Mouse (Mus musculus): ENCODE measurements around the gene Hist2h2be. TPM values are rescaled to one million over a fixed set of nuclear protein-coding genes. Genes with fewer than 3 reads are reported as not detected.
"Not testable (repeated sequence)": the region's sequence is repeated elsewhere in the genome, so short reads cannot be mapped to it uniquely, and the experiment has no call there.

Hist2h2be gene
- polyA plus RNA-seq (2015; fragmentation: Nextera tagmentation; extraction: Ambion mirVana), result 9.8 and 13.5 TPM in 2 replicates

- WGBS, result under 1% methylated on average over 43 of the region's 43 CpGs
These were observed at the start of gene Hist2h2be, which contains the start of gene Hist2h2ac for GRCm38 (mm10) chr3:96220765-96221639. Gene Hist2h2be (plus strand): TSS chr3:96221119. Gene Hist2h2ac (minus strand): TSS chr3:96220880.

DNA sequence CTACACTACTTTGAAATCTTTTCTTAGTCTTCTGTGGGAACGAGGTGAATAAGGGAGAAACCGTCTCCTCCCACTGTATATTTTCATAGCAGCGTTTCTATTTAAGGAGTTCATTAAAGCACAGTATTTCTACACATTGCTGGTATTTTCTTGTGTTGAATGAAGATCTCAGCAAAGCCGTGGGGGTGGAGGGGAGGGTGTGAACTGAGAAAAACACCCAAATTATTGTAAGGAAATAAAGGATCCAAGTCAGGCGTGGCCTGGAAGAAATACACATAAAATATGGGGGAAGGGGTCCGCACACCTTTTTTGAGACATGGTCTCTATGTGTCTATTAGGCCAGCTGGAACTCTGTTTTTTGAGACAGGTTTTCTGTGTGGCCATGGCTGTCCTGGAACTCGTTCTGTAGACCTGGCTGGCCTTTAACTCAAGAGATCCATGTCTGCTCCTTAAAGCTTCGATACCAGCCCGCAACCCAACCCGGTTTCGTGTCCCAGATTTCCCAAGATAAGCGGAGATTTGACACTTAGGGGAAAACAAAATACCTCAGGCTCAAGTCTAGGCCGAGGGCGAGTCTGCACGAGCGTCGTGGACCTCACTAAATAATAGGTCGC, 49.2 kb upstream of the Hist2h2be start:
- Histone ChIP-seq H3K27me3 (no peaks in the 10 kb centered on the region), H3K4me2 (replicated peaks) (peak overlapping the region; percentile 63), H3K9ac (peak overlapping the region; percentile 78), H3K27ac (replicated peaks) (peak overlapping the region; percentile 99), H3K4me1 (peaks cover 34% of the 10 kb centered on the region), H3K4me3 (replicated peaks) (peak overlapping the region; percentile 93), H3K36me3 (peaks cover 39% of the 10 kb centered on the region), H3K9me3 (replicated peaks) (no peaks in the 10 kb centered on the region)
- no peak for ATAC-seq (ENCODE audit: insufficient number of reproducible peaks, low FRiP score, low TSS enrichment, low read depth)
- WGBS, result 16% methylated on average over 18 of the region's 18 CpGs

More at GRCm38 (mm10) chr3:96220765-96221639, at the start of gene Hist2h2be, which contains the start of gene Hist2h2ac:
- Histone ChIP-seq H3K36me3 (no peaks in the 10 kb centered on the region), H3K4me2 (replicated peaks) (peak within 1 kb of the TSS; percentile 69), H3K9me3 (replicated peaks) (no peaks in the 10 kb centered on the region), H3K4me1 (peaks cover 31% of the 10 kb centered on the region), H3K9ac (peak within 1 kb of the TSS; percentile 76), H3K27ac (replicated peaks) (peak within 1 kb of the TSS; percentile 100), H3K4me3 (replicated peaks) (peak within 1 kb of the TSS; percentile 65), H3K27me3 (no peaks in the 10 kb centered on the region)
- peak; percentile 88 for ATAC-seq (ENCODE audit: insufficient number of reproducible peaks, low FRiP score, low TSS enrichment, low read depth)

DNA sequence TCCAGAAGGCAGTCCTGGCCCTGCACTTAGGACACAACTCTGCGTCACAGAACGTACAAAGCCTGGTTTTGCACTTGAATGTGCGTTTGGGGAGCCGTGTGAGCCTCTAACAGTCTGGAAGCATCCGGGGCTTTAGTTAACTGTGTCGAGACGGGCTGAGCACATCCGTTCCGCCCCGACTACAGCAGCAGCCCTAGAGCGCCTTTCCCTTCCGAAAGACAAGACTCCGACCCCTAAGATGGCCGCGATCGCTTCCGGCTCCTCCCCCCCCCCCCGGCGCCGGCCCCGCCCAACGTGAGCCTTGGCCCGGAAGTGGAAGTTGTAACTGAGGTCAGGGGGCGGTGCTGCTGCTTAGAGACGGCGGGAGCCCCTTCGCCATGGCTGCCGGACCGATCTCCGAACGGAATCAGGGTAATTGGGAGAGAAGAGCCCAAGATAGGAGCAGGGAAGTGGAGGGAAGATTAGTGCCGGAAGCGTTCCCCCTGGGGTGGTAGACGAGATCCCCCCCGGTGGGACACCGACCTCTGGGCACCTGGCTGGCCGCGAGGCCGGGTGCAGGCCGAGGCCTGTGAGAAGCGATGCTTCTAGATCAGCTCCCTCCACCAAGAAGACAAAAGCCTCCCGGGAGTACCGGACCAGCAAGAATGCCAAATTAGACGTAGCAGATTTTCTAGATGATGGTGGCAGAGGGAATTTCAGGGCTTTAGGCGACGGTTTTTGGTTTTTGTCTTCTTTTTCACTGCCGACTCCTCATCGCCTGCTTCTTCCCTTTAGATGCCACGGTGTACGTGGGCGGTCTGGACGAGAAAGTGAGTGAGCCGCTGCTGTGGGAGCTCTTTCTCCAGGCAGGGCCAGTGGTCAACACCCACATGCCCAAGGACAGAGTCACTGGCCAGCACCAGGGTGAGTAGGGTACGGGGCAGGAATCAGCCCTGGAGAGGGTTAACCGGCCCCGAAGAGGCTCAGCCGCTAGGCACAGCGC, 48.4 kb upstream of the Hist2h2be start, which contains the start of gene Sf3b4:
Gene Sf3b4, plus strand, starts transcription at position 136 of the 982 bp plus-strand sequence.
- WGBS, result under 1% methylated on average over 58 of the region's 58 CpGs
- no peaks in the 10 kb centered on the region for H3K9me3 ChIP-seq (replicated peaks)
- H3K4me2 ChIP-seq (replicated peaks), result peak within 1 kb of the TSS; percentile 86
- H3K4me1 ChIP-seq, result peaks cover 34% of the 10 kb centered on the region
- ATAC-seq (ENCODE audit: insufficient number of reproducible peaks, low FRiP score, low TSS enrichment, low read depth), result peak; percentile 91
- peaks cover 43% of the 10 kb centered on the region for H3K36me3 ChIP-seq
- H3K27ac ChIP-seq (replicated peaks), result peak within 1 kb of the TSS; percentile 99
- H3K9ac ChIP-seq, result peak within 1 kb of the TSS; percentile 78
- H3K27me3 ChIP-seq, result no peaks in the 10 kb centered on the region
- H3K4me3 ChIP-seq (replicated peaks), result peak within 1 kb of the TSS; percentile 93

GRCm38 (mm10) chr3:96173185-96173584, 47.7 kb upstream of the Hist2h2be start:
- WGBS, result 27% methylated on average over 7 of the region's 7 CpGs
- peaks cover 34% of the 10 kb centered on the region for H3K4me1 ChIP-seq
- ATAC-seq (ENCODE audit: insufficient number of reproducible peaks, low FRiP score, low TSS enrichment, low read depth), result no peak
- peak overlapping the region; percentile 86 for H3K4me2 ChIP-seq (replicated peaks)
- H3K4me3 ChIP-seq (replicated peaks), result peak overlapping the region; percentile 93
- H3K36me3 ChIP-seq, result peaks cover 49% of the 10 kb centered on the region
- H3K27ac ChIP-seq (replicated peaks), result no peak overlapping the region
- no peaks in the 10 kb centered on the region for H3K27me3 ChIP-seq
- H3K9me3 ChIP-seq (replicated peaks), result no peaks in the 10 kb centered on the region
- peak overlapping the region; percentile 74 for H3K9ac ChIP-seq

DNA sequence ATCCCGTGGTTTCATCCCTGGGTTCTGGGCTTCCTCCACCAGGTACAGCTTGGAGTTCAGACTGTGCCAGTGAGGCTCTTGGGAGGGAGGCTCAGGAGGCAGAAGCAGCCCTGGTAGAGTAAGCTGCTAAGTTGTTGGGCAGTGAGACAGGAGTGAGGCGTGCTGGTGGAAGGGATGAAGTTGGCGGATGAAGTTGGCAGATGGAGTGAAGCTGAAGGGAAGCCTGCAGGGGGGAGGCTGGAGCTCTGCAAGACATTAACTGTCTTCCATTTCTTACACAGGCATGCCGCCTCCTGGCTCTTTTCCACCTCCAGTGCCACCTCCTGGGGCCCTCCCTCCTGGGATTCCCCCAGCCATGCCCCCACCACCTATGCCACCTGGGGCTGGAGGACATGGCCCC, 46.9 kb upstream of the Hist2h2be start:
- H3K9ac ChIP-seq; H3K27ac ChIP-seq (replicated peaks); H3K4me2 ChIP-seq (replicated peaks); ATAC-seq (ENCODE audit: insufficient number of reproducible peaks, low FRiP score, low TSS enrichment, low read depth); H3K27me3 ChIP-seq; H3K9me3 ChIP-seq (replicated peaks): not testable (repeated sequence)
- peaks cover 51% of the 10 kb centered on the region for H3K36me3 ChIP-seq
- peak overlapping the region; percentile 7; the same call in 1 of the 2 replicates for H3K4me3 ChIP-seq (replicated peaks)
- H3K4me1 ChIP-seq, result peaks cover 36% of the 10 kb centered on the region
- WGBS, result 90% methylated on average over 4 of the region's 4 CpGs

GRCm38 (mm10) chr3:96175251-96175650, 45.7 kb upstream of the Hist2h2be start:
- no peaks in the 10 kb centered on the region for H3K9me3 ChIP-seq (replicated peaks)
- WGBS, result 94% methylated on average over 6 of the region's 6 CpGs
- no peak overlapping the region for H3K4me3 ChIP-seq (replicated peaks)
- H3K4me2 ChIP-seq (replicated peaks), result no peak overlapping the region
- peaks cover 40% of the 10 kb centered on the region for H3K4me1 ChIP-seq
- ATAC-seq (ENCODE audit: insufficient number of reproducible peaks, low FRiP score, low TSS enrichment, low read depth), result no peak
- no peaks in the 10 kb centered on the region for H3K27me3 ChIP-seq
- no peak overlapping the region for H3K27ac ChIP-seq (replicated peaks)
- no peak overlapping the region for H3K9ac ChIP-seq
- H3K36me3 ChIP-seq, result peaks cover 42% of the 10 kb centered on the region

- 88% methylated on average over 4 of the region's 4 CpGs for WGBS
- H3K9ac ChIP-seq, result no peak overlapping the region
- no peak overlapping the region for H3K27ac ChIP-seq (replicated peaks)
- no peaks in the 10 kb centered on the region for H3K9me3 ChIP-seq (replicated peaks)
- H3K4me1 ChIP-seq, result peaks cover 43% of the 10 kb centered on the region
- H3K4me3 ChIP-seq (replicated peaks), result no peak overlapping the region
- H3K4me2 ChIP-seq (replicated peaks), result no peak overlapping the region
- no peak for ATAC-seq (ENCODE audit: insufficient number of reproducible peaks, low FRiP score, low TSS enrichment, low read depth)
- H3K36me3 ChIP-seq, result peaks cover 41% of the 10 kb centered on the region
- no peaks in the 10 kb centered on the region for H3K27me3 ChIP-seq
These were observed 42.5 kb upstream of the Hist2h2be start for GRCm38 (mm10) chr3:96178427-96178826.

DNA sequence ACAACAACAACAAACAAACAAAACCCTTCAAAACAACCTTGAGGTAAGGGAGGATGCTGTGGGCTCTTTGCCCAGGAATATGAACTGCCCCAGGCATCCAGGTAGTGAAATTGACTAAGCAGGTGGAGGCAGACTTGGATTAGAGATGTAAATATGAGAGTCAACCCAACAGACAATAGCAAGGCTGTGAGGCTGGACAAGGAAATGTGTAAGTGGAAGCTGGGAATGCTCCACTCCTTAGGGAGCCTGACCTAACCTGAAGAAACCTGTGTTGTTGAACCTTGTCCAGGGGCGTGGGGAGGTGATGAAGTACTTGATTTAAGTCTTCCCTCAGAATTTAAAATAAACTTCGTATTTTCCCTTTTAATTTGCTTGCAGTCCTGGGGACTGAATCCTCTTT, 42.0 kb upstream of the Hist2h2be start:
- Histone ChIP-seq H3K27ac (replicated peaks) (no peak overlapping the region), H3K9ac (no peak overlapping the region), H3K4me2 (replicated peaks) (no peak overlapping the region), H3K36me3 (peaks cover 41% of the 10 kb centered on the region), H3K27me3 (no peaks in the 10 kb centered on the region), H3K4me1 (peaks cover 40% of the 10 kb centered on the region), H3K9me3 (replicated peaks) (no peaks in the 10 kb centered on the region), H3K4me3 (replicated peaks) (no peak overlapping the region)
- ATAC-seq (ENCODE audit: insufficient number of reproducible peaks, low FRiP score, low TSS enrichment, low read depth), result no peak
- WGBS, result 66% methylated on average over 2 of the region's 2 CpGs

- Histone ChIP-seq H3K9me3 (replicated peaks) (no peaks in the 10 kb centered on the region), H3K4me1 (peaks cover 33% of the 10 kb centered on the region), H3K27me3 (no peaks in the 10 kb centered on the region), H3K27ac (replicated peaks) (no peak overlapping the region), H3K9ac (no peak overlapping the region), H3K36me3 (peaks cover 38% of the 10 kb centered on the region), H3K4me3 (replicated peaks) (no peak overlapping the region), H3K4me2 (replicated peaks) (no peak overlapping the region)
- 54% methylated on average over 4 of the region's 4 CpGs for WGBS
- no peak for ATAC-seq (ENCODE audit: insufficient number of reproducible peaks, low FRiP score, low TSS enrichment, low read depth)
These were observed 41.4 kb upstream of the Hist2h2be start for GRCm38 (mm10) chr3:96179531-96179930.

DNA sequence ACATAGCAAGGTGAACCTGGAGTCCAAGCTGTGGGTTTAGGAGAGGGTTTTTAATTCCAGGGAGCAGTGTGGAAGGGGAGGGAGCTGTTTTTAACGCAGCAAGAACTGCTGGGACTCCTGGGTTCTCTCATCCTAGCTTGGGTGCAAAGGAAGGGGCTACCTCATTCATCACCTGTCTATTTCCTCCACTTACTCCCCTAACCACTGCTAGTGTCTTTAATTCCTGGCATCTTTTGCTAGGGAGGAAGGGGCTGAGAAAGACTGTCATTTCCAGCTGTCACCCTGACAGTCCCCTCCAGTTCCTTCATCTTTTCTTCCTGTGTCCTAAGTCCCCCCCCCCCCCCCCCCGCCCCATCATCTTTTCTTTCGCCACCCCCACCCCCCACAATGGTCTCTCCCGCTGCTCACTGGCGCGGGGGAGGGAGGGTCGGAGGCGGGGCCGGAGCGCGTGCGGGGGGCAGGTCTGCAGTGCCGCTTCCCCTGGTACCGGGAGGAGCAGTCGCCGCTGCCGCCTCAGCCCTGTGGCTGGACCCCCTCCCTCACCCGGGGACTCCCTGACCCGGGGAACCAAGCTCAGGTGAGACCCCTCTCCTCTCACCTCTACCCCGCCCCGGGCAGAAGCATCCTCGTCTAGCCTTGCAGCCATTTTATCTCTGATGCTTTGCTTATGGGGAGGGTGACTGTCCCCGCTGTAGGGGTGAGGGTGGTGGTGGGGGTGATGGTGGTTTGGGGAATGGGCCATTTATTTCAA, 40.0 kb upstream of the Hist2h2be start, which contains the start of gene Sv2a:
Gene Sv2a, plus strand, starts transcription at position 425 of the 751 bp plus-strand sequence.
- H3K27me3 ChIP-seq, result no peaks in the 10 kb centered on the region
- peaks cover 26% of the 10 kb centered on the region for H3K36me3 ChIP-seq
- peaks cover 29% of the 10 kb centered on the region for H3K4me1 ChIP-seq
- WGBS, result 2% methylated on average over 22 of the region's 23 CpGs
- H3K27ac ChIP-seq (replicated peaks), result no peak within 1 kb of the TSS
- ATAC-seq (ENCODE audit: insufficient number of reproducible peaks, low FRiP score, low TSS enrichment, low read depth), result peak; percentile 52; the same call in 1 of the 2 replicates
- no peaks in the 10 kb centered on the region for H3K9me3 ChIP-seq (replicated peaks)
- peak within 1 kb of the TSS; percentile 37 for H3K9ac ChIP-seq
- H3K4me2 ChIP-seq (replicated peaks), result peak within 1 kb of the TSS; percentile 81
- peak within 1 kb of the TSS; percentile 57 for H3K4me3 ChIP-seq (replicated peaks)

Data from embryonic facial prominence, embryonic 15.5 days (tissue).